Mouse (Mus musculus): ENCODE results near the gene 0610037L13Rik.
A peak's percentile ranks its signal among the peaks of the same experiment; 100 is the strongest.

GRCm38 (mm10) chr4:107889731-107890432, at the start of gene 0610037L13Rik:
- TF ChIP-seq POLR2AphosphoS2 (IDR thresholded peaks at IDR 0.05; ENCODE audit: insufficient read length, low read depth): peak; percentile 88
- TF ChIP-seq POLR2A (IDR thresholded peaks at IDR 0.05; ENCODE audit: insufficient read length, low read depth): peak; percentile 79
- peak in 2 of 3 experiments; percentile 29 to 60 for TF ChIP-seq MYOD1 (IDR thresholded peaks at IDR 0.05; ENCODE audit: control insufficient read depth in 1 of 3, insufficient read length in 2 of 3, low read depth in 2 of 3)
- TF ChIP-seq TCF3 (IDR thresholded peaks at IDR 0.05; ENCODE audit: insufficient read length, low read depth): no peak
- TF ChIP-seq USF1 (IDR thresholded peaks at IDR 0.05; ENCODE audit: low read depth): no peak
- no peak for TF ChIP-seq E2F4 (IDR thresholded peaks at IDR 0.05; ENCODE audit: insufficient read depth)
- no peak for TF ChIP-seq MAX (IDR thresholded peaks at IDR 0.05; ENCODE audit: low read depth)
- TF ChIP-seq CEBPB (IDR thresholded peaks at IDR 0.05; ENCODE audit: insufficient read depth, poor library complexity, severe bottlenecking): no peak

Measured in myocyte (in vitro differentiated cells).